Mouse (Mus musculus) megakaryocyte, embryonic 14.5 days (primary cell): ENCODE measurements around the gene Mfsd6.

Experiments
- FLI1 ChIP-seq: IDR thresholded peaks from 2 replicates; pipeline ENCODE4 v1.6.1; 2012; ENCODE audit warnings: low read length, inconsistent platforms, mixed read lengths
- GATA1 ChIP-seq: IDR thresholded peaks from 3 replicates; pipeline ENCODE4 v1.6.1; 2012; ENCODE audit warnings: mixed read lengths, low read length, inconsistent platforms, borderline replicate concordance

GRCm38 (mm10) chr1:52631570-52631969 is 95.7 kb downstream of the Mfsd6 start:
- TF ChIP-seq GATA1: no peak
- TF ChIP-seq FLI1: no peak
